Mouse (Mus musculus): Measurements from ENCODE around the gene Myoz1. TPM values are rescaled to one million over a fixed set of nuclear protein-coding genes. Genes with fewer than 3 reads are reported as not detected.
"Not testable (repeated sequence)": the region's sequence is repeated elsewhere in the genome, so short reads cannot be mapped to it uniquely, and the experiment has no call there.

Gene Myoz1
- total RNA-seq, 2 experiments from 2014 or later: 1.8 TPM; not detected in 1

DNA sequence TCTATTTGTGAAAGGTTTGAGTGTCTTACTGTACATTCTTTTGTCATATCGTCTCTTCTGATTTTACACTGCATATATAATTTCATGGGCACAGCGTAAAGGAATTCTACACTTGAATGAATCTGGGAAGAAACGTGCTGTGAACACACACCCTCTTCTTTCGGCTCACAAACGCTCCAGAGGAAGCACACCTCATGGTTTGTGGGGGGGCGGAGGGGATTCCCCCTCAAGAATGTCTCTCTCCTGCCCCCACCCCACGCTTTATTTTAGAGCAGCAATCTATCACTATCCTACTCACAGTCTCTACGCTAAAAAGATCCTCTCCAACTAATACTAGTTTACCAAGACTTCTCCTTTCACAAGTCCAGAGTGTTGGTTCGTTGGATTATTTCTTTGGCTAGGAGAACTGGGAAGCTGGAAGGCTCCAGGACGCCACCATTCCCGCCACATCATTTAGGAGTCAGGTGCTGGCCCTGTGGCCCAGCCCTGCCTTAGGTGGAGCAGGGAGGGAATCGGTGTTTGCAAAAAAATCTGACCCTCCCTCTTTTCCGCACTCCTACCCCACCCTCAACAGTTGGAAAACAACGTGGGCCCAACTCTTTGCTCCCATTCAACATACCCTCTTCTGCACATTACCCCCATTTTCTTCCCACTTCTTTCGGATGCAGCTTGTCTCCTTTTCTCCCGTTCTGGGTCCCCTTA, 16.3 kb downstream of the Myoz1 start:
- DNase-seq (ENCODE audit: low spot score in 2 of 2): no peak

DNA sequence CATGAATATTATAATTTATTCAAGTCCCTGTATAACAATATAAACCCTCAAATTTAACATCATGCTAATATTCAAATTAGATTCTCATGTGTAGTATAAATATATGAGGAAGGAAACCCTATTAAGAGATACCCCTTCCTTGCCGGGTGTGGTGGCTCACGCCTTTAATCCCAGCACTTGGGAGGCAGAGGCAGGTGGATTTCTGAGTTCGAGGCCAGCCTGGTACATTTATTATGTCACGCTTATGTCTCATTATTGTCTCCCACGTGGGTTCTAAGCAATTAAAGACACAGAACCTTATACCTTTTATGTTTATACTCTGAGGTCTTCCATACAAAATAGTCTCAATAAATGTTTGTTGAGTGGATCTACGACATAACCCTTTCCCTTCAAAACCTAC, 17.6 kb downstream of the Myoz1 start:
- no peak for DNase-seq (ENCODE audit: low spot score in 2 of 2)

DNA sequence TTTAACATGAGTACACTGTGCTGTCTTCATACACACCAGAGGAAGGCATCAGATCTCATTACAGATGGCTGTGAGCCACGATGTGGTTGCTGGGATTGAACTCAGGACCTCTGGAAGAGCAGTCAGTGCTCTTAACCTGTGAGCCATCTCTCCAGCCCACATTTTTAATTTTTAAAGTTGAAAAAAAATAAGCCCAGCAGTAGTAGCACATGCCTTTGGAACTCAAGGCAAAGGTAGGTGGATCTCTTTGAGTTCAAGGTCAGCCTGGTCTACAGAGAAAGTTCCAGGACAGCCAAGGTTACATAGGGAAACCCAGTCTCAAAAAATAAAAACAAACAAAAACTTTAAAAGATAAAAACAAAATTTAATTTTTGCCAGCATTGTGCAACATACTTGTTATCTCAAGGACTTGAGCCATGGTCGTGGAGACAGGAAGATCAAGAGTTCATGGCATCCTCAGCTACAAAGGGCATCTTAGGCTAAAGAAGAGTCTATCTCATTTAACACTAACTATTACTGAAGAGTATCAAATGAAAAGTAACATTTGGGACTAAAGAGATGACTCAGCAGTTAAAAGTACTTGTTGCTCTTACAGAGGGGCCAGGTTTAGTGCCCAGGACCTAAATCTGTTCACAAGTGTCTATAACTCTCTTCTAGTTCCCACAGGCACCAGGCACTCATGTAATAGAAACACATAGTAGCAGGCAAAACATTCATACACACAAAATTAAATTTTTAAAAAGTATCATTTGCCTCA, 18.3 kb downstream of the Myoz1 start:
- no peak for DNase-seq (ENCODE audit: low spot score in 2 of 2)

DNA sequence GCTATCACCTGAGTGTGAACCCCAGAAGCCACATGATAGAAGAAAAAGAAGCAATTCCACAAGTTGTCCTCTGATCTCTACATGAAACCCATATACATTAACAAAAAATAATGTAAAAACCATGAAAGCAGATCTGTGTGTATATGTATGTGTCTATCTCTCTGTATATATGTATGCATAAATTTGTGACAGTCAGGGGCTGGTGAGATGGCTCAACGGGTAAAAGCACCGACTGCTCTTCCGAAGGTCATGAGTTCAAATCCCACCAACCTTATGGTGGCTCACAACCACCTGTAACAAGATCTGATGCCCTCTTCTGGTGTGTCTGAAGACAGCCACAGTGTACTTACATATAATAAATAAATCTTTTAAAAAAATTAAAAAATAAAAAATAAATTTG, 19.4 kb downstream of the Myoz1 start:
- DNase-seq (ENCODE audit: low spot score in 2 of 2): not testable (repeated sequence)

- DNase-seq (ENCODE audit: low spot score in 2 of 2): no peak
Measured at GRCm38 (mm10) chr14:20635546-20635945, 20.8 kb downstream of the Myoz1 start.

DNA sequence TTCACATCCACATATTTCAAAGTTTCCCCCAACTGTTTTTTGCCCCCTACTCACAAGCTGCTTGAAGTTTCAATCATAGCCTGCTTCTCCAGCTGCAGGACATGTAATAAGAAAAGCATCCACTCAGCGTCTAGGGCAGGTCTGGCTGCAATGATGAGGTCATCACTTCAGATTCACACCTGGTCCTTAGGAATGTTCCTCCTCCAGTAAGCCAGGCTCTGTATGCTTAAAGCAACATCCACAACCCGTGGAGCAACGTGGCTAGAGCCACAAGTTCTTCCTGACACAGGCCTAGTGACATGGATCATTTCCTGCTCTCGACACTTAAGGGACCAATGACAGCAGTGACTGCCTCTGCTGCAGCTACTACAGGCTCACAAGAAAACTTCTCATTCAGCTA, 25.1 kb downstream of the Myoz1 start:
- DNase-seq (ENCODE audit: low spot score in 2 of 2): no peak

GRCm38 (mm10) chr14:20626971-20627370, 29.4 kb downstream of the Myoz1 start:
- DNase-seq (ENCODE audit: low spot score in 2 of 2): no peak

- no peak for DNase-seq (ENCODE audit: low spot score in 2 of 2)
Measured at GRCm38 (mm10) chr14:20626447-20626846, 29.9 kb downstream of the Myoz1 start.

DNA sequence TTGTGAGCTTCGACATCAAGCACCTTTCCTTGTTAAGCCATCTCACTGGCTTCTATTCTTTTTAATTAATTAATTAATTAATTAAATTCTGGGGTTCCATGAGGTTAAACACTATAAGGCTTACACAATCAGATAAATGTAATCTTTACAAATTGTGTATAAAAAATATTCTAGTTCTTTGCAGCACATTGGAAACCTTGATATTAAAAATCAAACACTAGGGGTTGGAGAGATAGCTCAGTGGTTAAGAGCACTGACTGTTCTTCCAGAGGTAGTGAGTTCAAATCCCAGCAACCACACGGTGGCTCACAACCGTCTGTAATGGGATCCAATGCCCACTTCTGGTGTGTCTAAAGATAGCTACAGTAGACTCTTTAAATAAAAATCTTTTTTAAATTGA, 33.4 kb downstream of the Myoz1 start:
- DNase-seq (ENCODE audit: low spot score in 2 of 2): no peak

GRCm38 (mm10) chr14:20622412-20622811, 33.9 kb downstream of the Myoz1 start:
- DNase-seq (ENCODE audit: low spot score in 2 of 2): no peak

DNA sequence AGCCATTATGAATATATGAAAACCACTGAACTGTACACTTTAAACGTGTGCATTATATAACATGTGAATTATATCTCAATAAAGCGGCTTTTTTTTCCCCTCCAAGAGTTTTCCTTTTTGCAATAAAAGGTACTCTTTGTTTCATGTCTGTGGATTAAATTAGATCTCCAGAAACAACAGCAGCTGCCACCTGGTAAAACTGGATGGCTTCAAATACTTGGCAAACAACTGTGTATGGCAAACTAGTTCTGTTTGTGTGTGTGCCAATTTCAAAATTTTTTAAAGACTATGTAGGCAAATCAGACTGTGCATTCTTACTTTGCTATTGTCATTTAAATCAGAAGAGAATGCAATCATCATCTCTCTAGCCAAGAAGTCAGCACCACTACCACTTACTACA, 34.4 kb downstream of the Myoz1 start:
- no peak for DNase-seq (ENCODE audit: low spot score in 2 of 2)

DNA sequence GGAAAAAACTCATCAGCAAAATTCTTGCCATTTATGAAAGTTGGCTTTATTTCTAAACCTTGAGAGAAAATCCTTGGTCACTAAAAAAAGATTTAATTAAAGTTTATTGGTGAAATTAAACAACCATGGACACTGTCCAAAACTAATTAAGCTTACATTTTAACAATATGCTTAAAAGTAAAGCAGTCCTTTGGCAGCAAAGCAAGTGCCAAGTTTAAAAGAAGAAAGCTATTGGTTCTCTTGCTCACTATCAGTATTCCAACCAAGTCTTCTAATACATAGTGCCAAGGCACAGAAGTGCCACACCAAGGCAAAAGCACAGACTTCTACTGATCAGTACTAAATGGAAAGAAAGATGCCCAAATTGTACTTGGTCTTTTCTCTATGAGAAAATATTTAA, 37.2 kb downstream of the Myoz1 start:
- no peak for DNase-seq (ENCODE audit: low spot score in 2 of 2)

DNA sequence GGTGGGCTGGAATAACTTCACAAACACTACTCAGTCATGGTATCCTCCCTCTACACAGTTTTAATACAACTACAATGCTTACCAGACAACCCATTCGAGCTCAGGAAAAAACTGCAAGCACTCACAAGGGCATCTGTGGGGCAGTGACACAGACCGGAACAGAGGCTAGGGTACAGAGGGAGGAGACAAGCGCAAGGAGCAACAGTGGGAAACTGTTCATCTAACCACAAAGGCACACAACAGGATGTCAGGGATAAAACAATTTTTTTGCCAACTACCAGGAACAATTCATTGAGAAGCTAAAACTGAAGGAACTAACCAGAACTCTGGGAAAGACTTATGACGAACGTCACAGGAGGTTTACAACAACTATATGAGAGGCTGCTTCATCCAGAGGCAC, 38.1 kb downstream of the Myoz1 start:
- DNase-seq (ENCODE audit: low spot score in 2 of 2): no peak

DNA sequence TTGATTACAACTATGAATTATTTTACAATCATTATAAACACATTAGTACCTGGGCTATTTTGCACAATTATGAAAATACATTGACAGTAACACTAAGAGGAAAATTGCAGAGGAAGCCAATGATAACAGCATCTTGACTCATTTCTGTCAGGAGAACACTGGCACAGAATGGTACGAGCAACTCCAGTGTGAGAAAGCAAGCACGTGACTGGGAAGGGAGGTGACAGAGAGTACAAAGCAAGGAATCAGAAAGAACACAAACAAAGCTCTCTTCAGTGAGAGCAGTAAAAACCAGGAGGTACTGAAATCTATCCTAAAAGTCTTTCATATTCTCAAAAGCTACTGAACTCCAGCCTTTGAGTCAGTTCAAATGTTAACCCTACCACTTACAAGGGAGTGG, 39.9 kb downstream of the Myoz1 start:
- DNase-seq (ENCODE audit: low spot score in 2 of 2): no peak

DNA sequence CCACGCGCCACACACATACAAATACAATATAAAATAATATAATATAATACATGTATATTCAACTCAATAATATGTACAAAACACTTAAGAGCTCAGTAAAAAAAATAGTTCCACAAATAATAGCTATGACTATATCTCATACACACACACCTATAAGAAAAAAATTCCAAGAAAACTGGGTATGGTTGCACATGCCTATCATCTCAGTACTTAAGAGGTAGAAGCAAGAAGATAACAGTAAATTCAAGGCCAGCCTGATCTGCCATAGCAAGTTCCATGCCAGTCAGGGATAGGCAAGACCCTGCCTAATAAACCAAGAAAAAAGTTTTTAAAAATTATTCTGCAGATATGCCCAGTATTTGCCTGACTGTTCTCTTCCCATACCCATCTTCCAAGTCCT, 41.3 kb downstream of the Myoz1 start:
- no peak for DNase-seq (ENCODE audit: low spot score in 2 of 2)

- no peak for DNase-seq (ENCODE audit: low spot score in 2 of 2)
Measured at GRCm38 (mm10) chr14:20612820-20613219, 43.5 kb downstream of the Myoz1 start.

GRCm38 (mm10) chr14:20610146-20610545, 46.2 kb downstream of the Myoz1 start:
- no peak for DNase-seq (ENCODE audit: low spot score in 2 of 2)

DNA sequence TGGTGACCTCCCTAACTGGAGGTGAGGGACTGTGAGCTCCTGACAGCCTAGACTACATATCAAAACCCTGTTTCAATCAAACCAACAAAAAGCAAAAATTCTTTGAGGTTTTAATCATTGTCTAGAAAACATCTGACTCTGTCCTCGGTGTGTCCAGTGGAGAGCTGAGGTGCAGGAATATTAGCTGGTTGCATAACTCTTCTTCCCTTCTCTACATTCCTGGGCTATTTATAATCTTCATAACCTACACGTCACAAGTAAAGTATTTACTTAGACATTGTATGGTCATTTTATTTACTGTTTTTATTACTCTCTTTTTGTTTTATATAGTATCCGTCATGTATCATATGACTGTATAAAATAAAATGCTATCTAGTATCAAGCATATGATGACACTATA, 46.8 kb downstream of the Myoz1 start:
- no peak for DNase-seq (ENCODE audit: low spot score in 2 of 2)

DNA sequence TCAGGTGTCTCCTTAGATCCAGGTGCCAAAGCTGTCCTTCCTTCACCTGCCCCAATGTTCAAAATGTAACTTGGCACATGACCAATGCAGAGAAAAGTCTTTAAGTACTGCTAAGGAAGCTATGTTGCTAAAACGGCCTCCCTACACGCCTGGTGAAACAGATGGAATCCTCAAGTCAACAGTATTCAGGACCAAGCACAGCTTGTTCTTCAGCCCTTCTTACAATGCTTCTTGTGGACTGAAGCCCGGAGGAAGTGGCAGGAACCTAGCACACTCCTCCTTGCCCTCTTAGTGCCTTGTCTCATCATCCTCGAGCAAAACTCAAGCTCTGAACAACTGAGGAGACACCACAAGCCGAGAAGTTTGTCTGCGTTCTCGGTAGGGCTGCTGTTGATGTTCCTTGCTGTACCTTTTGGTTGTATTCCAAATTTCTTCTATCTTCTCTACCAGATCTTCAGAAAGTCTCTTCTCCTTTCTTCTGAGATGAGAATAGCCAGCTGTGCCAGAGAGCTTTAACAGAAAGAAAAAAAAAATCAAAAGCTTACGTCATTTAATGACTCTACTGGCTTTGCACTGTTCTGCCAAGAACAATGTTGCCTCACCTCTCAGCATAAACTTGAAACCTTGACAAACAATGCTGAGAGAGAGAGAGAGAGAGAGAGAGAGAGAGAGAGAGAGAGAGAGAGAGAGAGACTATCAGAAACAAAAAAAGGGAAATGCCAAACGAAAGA, 48.8 kb downstream of the Myoz1 start:
- DNase-seq (ENCODE audit: low spot score in 2 of 2): no peak

DNA sequence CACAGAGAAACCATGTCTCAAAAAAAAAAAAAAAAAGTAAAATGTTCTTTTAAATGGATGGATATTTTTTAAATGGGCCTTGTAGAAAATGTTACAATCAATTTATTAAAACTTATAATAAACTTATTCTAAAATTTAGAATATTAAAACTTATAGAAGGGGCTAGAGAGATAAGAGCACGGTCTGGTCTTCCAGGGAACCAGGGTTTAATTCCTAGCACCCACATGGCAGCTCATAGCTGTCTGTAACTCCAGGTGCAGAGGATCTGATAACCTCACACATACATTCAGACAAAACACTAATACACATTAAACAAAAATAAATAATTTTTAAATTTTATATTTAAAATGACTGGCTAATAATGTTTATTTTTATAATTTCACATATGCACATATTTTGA, 55.1 kb downstream of the Myoz1 start:
- DNase-seq (ENCODE audit: low spot score in 2 of 2): no peak

GRCm38 (mm10) chr14:20600203-20600602, 56.1 kb downstream of the Myoz1 start:
- no peak for DNase-seq (ENCODE audit: low spot score in 2 of 2)

DNA sequence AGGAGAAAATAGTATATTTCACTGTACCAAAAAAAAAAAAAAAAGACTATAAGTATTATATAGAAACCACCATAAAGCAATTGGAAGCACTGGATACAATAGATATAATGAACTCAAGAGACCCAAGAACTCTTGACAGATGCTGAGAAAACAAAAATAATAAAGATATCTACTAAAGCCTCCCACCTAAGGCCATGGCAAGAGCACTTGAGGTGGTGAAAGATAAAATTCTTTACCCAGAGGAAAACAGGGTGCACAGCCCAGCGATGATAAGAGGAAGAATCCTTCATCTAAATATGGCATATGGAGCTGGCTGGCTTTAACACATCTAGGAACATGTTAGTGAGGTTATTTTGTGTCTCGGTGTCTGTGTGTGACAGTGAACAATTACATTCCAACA, 56.8 kb downstream of the Myoz1 start:
- no peak for DNase-seq (ENCODE audit: low spot score in 2 of 2)
